Mouse (Mus musculus): Measurements from ENCODE around the gene Rin2.
A peak's percentile ranks its signal among the peaks of the same experiment; 100 is the strongest.

Rin2 gene

GRCm38 (mm10) chr2:145735079-145735478 lies 60.1 kb downstream of the Rin2 start:
- no peak for DNase-seq (ENCODE audit: low spot score)

DNA sequence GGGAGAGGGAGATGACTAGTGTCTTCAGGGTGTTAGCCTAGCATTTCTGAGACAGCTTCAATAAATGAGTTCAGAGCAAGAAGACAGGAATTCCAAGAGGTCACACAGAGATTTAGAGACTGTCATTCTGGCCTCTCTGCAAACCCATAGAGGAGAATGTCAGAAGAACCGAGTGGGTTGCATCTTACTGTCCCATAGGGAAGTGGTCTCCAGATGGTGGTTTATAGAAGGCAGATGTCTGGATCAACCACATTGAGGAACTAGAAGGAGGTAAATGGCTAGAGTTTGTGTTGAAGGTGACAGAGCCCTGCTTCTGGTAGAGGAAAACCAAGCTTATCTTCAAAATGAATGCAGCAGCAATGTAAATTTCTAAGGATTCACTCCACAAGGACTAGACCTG lies 61.5 kb downstream of the Rin2 start:
- no peak for DNase-seq (ENCODE audit: low spot score)

DNA sequence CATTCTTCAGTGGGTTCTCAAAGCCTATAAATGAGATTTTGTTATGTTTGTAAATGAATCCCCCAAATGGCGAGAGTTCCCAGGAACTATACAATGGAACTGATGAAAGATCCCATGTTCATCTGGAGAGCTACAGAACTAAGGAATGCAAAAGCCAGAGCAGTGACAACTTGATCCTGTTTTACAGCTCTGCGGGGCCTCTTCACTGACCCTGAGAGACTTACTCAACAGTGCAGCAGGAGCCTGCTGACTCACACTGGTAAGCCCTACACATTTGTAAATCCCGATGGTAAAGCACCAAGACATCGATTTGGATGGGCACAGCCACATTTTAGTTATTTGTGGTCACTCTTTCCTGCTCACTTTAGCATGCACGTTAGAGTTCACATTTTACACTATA lies 62.2 kb downstream of the Rin2 start:
- no peak for DNase-seq (ENCODE audit: low spot score)

DNA sequence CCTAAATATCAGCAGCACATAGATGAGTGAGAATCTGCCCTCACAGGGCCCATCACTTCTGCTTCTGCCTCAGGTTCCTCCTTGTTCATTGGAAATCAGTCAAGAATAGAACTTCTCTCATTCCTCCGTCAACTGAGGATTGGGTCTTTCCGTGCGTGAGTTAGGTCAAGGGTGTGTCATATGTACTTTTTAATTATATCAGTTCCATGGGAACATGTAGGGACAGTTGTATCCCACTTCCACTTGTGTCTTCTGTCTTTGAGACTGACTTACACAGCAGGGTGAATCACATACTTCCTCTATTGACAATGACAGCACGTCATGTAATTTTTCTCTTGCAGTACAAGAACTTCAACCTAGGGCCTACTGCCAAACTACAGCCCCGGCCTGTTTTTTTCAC lies 65.7 kb downstream of the Rin2 start:
- DNase-seq (ENCODE audit: low spot score), result no peak

GRCm38 (mm10) chr2:145742795-145743710 lies 68.0 kb downstream of the Rin2 start:
- DNase-seq (ENCODE audit: low spot score), result no peak

DNA sequence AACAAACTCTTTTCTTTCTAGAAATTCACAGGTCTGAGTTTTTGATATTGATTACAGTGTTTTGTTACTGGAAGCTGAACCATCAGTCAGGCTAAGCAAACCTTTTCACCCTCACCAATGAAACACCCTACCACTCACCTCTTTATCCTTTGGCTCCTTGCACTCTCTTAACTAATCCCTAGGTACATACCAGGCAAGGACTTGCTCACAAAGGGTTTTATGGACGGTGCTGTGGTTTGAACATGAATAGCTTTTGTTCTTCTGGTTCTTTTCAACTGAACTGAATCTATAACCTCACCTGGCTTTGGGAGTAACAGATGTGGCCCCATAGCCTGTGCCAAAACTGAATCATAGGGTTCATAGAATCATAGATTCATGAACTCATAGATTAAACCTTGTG lies 71.4 kb downstream of the Rin2 start:
- no peak for DNase-seq (ENCODE audit: low spot score)

DNA sequence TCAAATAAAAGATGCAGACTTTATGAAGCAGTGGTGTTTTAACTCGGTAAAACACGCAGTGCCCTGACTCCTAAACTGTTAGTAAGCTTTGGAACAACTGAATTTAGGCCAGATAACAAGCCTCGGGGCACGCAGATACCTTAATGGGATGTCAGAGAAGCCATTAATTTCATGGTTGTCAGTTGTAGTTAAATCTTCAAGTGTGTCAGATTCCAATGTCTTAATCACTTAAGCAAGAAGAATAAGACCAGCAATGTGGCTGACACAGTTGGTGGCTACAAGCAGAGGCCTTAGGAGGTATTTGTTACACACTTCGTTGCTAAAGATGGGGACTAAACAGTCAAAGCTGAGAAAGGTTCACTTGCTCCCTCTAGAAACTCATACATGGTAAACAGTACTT lies 74.6 kb downstream of the Rin2 start:
- no peak for DNase-seq (ENCODE audit: low spot score)

DNA sequence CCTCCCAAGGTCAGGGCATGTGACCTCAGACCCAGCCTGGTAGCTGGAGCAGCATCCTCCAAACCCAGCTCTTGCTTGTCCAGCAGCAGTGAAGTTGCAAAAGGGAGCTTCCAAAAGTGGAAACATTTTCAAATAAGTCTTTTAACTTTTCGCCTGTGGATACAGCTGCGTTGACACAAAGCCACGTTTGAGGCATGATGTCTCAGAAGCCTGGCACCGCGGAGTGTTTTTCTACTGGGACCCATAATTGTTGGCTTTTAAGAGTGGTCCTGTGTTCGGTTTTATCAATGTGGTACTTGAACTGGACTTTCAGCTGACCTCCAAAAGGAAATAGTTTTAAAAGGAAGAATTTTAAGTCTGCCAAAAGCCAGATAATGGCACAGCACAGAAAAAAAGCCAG lies 77.6 kb downstream of the Rin2 start:
- peak; percentile 4 for DNase-seq (ENCODE audit: low spot score)

DNA sequence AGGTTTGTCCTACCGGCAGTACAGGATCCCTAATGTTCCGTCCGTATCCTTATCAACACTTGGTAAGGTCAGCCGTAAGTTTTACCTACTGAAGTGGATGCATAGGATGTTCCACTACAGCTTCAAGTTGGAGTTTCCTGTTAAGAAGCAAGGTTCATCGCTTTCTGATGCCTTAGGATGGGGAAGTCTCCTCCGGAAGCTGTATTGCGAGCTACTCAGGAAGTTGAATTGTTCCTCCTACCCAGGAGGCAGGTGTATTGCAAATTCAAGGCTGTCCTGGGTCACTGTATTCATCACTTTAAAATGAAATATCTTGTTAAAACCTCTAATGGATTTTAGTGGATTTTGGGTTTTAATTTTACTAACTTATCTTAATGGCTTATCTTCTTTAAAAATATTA lies 79.0 kb downstream of the Rin2 start:
- DNase-seq (ENCODE audit: low spot score), result no peak

DNA sequence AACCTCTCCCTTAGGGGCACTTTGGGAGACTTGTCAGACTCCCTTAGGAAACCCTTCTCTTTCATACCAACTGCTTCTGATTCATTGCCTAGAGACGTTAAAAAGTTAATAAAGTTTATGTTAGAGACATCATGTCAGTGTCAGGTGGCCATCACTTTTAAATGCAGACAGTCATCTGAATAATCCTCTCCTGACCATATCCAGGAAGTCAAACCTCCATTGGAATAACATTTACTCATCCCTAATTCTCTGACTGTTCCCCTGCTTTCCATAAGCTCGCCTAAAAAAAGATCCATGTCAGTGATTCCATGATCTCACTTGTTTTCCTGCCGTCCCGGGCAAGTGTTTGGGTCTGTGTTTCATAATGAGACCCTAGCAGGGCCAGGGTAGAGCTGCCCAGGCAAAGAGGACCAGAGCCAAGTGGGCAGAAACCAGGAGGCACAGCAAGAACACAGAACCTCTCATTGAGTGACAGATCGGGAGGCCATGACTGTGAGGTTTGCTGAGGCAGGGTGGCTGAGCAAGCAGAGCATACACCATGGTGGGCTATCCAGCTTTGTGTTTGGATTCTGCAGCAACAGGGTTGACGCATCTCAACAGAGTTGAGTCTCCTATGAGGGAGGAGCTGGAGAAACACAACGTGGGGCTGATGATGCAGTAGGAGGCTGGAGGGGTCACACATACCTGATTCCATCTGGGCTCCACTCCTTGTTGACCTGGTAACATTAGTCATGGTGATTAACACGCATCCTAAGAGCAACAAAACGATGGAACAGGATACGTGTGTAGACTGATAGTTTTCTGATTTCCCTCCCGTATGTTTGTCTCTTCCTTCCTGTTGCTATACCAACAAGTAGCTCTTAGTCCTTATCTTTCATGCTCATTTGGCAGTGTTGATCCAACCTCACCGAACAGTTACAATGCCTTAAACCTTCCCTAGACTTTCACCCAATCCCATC lies 81.1 kb downstream of the Rin2 start:
- no peak for DNase-seq (ENCODE audit: low spot score)

GRCm38 (mm10) chr2:145760121-145760520 lies 85.1 kb downstream of the Rin2 start:
- no peak for DNase-seq (ENCODE audit: low spot score)

DNA sequence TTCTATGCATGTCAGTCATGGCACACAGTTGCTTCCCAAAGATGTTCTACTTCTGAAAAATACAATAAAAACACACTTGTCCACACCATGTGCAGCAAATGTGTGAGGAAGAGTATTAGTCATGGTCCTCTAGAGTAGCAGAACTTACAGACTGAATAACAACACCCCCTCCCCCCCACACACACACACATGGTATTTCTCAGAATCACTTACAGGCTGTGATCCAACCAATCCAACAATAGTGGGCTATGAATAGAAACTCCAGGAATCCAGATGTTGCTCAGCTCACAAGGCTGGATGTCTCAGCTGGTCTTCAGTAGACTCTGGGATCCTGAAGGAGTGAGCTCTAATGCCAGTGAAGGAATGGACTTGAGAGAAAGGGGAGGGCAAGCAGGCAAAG lies 86.4 kb downstream of the Rin2 start:
- no peak for DNase-seq (ENCODE audit: low spot score)

DNA sequence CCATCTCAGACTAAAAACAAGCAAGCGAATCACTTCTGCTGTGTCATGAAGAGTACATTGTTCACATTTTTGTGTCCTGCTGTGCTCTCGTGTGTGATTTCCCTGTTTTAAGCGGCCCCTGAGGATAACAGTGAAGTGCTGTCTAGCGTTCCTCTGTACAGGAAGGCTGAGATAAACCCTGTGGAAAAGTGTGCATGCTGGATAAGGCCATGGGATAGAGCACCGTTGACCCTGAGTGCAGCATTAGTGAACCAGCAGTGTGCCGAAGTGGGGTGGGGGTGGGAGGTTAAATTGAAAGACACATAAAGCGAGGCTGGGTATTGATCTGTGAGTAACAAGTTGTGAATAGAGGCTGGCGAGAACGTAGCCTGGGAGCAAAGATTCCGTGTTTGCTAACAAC lies 94.9 kb downstream of the Rin2 start:
- no peak for DNase-seq (ENCODE audit: low spot score)

- no peak for DNase-seq (ENCODE audit: low spot score)
These were observed 95.9 kb downstream of the Rin2 start for GRCm38 (mm10) chr2:145770730-145771536.

DNA sequence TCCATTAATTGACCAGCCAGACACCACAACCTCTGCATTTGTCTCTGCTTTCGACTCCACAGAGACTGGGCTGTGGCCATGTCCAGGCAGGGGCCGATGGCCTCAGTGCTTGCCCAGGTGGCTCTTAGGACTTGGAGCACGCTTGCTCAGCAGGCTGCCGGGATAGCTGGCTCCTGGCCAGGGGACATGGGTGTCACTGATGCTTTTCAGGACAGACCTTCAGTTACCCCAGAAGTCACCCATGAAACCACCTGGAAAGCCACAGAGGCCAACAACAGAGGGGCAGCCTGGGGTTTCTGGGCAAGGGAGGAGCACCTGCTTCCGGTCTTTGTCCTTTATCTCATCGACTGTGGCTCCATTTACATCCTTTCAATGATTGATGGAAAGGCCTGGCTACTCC lies 108.2 kb downstream of the Rin2 start:
- DNase-seq (ENCODE audit: low spot score), result no peak

DNA sequence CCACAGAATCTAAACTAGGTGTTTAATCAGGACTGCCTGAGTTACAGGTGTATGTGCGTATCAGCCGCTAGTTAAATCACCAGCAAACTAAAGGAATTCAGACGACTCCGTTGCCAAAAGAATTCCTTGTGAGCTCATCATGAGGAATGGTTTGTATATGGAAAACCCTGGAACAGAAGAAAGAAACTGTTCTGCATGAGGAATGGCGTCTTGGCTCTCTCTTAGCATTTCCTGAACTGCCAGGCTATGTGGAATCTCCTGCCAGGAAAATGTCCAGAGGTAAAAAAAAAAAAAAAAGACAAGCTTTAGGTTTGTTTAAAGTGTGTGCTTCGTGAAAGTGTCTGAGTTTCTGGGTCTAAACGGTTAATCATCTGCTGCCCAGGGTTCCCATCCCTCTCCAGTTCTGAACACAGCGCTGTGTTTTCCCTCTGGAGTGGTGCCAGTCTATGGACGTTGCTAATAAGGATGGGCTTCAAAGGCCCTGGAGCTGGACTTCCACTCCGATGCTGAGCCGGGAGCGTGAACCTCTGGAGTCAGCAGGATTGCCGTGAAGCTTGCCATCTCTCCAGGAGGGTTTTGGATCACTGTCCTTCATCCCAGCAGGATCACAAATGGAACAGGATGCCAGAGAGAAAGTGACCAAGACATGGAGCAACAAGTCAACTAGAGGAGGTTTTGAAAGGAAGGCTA lies 109.4 kb downstream of the Rin2 start:
- no peak for DNase-seq (ENCODE audit: low spot score)

- no peak for DNase-seq (ENCODE audit: low spot score)
These were observed 109.9 kb downstream of the Rin2 start for GRCm38 (mm10) chr2:145784964-145785363.

DNA sequence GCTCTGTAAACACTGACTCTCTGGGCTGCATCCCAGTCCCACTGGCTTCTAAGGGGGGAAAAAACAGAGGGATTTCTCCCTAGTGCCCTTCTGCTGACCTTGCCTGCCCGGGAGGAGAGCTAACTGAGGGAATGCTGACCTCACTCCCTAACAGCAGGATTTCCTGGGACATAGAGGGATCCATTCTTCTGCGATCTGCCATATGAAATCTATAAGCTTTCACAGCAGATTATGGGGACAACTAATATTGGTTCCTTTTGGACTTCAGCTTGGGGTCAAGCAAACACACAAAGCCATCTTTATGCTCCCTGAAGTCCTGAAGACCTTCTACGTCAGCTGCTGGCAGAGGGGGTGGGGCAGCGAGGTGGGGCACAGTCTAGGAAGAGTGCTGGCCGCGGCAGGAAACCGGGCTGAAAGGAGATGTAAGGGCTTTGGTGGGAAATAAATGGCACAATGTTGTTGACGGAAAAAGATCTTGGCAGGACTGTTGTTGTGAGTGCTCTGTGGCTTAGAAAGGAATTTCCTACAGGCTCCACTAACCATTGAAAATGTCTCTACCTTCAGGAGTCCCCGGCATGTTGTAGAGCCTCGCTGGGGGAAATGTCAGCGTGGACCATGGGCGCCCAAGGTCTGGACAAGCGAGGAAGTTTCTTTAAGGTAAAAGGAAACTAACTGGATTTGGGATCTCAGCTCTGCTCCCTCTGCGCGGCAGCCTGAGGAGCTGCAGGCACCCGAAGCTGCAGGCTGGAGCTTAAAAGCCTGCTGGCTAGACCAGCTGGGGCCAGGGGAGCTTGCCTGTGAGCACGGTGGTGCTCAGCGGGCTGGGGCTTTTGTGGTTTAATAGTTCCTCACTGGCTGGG lies 111.0 kb downstream of the Rin2 start:
- peak; percentile 34 for DNase-seq (ENCODE audit: low spot score)

DNA sequence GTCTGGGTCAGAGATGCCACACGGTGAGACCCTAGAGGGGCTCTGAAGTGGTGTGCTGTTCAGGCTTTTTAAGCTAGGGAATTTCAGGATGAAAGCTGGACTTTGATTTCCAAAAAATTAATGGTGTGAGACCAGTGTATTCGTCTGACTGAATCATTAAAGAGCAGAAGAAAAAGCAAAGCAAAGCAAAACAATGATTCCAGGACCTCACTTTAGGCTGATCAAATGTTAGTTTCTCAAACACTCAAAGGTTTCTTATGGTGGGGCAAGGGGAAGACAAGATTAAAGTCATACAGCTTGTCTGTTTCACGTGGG lies 111.6 kb downstream of the Rin2 start:
- no peak for DNase-seq (ENCODE audit: low spot score)

GRCm38 (mm10) chr2:145787486-145787885 lies 112.5 kb downstream of the Rin2 start:
- no peak for DNase-seq (ENCODE audit: low spot score)
